Mouse (Mus musculus): Measurements from ENCODE around the gene Plpp6. TPM values are rescaled to one million over a fixed set of nuclear protein-coding genes. Genes with fewer than 3 reads are reported as not detected.

Gene Plpp6
- 4.7 and 5.7 TPM in 2 replicates for polyA plus RNA-seq (2015; fragmentation: Nextera tagmentation; extraction: Ambion mirVana)

GRCm38 (mm10) chr19:28963842-28964551 is at the start of gene Plpp6:
Gene Plpp6 (plus strand): TSS chr19:28963953.
- TF ChIP-seq CTCF (IDR thresholded peaks at IDR 0.05; ENCODE audit: low read depth) (peak; percentile 72), EP300 (IDR thresholded peaks at IDR 0.05; ENCODE audit: low read depth) (no peak)
- peak; percentile 81 for ATAC-seq
- Histone ChIP-seq H3K9me3 (ENCODE audit: low read length) (no peaks in the 10 kb centered on the region), H3K4me1 (ENCODE audit: insufficient read depth) (peaks cover 17% of the 10 kb centered on the region), H3K4me2 (ENCODE audit: low read depth, low read length) (peak within 1 kb of the TSS; percentile 94), H3K36me3 (replicated peaks; ENCODE audit: insufficient read depth, low read length) (no peaks in the 10 kb centered on the region), H3K4me3 (ENCODE audit: low read depth, low read length) (peak within 1 kb of the TSS; percentile 85), H3K9ac (replicated peaks) (peak within 1 kb of the TSS; percentile 77), H3K27me3 (ENCODE audit: insufficient read depth, low read length) (no peaks in the 10 kb centered on the region), H3K27ac (ENCODE audit: low read depth) (peak within 1 kb of the TSS; percentile 66)
- WGBS (ENCODE audit: insufficient replicate concordance), result under 1% methylated on average over 64 of the region's 73 CpGs
- DNase-seq, result peak; percentile 82

GRCm38 (mm10) chr19:28914598-28914997 is 49.2 kb upstream of the Plpp6 start:
- Histone ChIP-seq H3K4me1 (ENCODE audit: insufficient read depth) (peaks cover 15% of the 10 kb centered on the region; the same call in 1 of the 2 replicates), H3K4me2 (ENCODE audit: low read depth, low read length) (no peak overlapping the region), H3K27ac (ENCODE audit: low read depth) (no peak overlapping the region), H3K27me3 (ENCODE audit: insufficient read depth, low read length) (no peaks in the 10 kb centered on the region), H3K9ac (replicated peaks) (no peak overlapping the region), H3K4me3 (ENCODE audit: low read depth, low read length) (no peak overlapping the region), H3K36me3 (replicated peaks; ENCODE audit: insufficient read depth, low read length) (no peaks in the 10 kb centered on the region), H3K9me3 (ENCODE audit: low read length) (no peaks in the 10 kb centered on the region)
- DNase-seq, result no peak
- no peak for TF ChIP-seq CTCF (IDR thresholded peaks at IDR 0.05; ENCODE audit: low read depth)
- no peak for TF ChIP-seq EP300 (IDR thresholded peaks at IDR 0.05; ENCODE audit: low read depth)
- ATAC-seq, result no peak
- WGBS (ENCODE audit: insufficient replicate concordance), result 27% methylated on average over 6 of the region's 6 CpGs

GRCm38 (mm10) chr19:28915602-28916250 is 48.0 kb upstream of the Plpp6 start:
- Histone ChIP-seq H3K9me3 (ENCODE audit: low read length) (no peaks in the 10 kb centered on the region), H3K27ac (ENCODE audit: low read depth) (peak overlapping the region; percentile 67), H3K9ac (replicated peaks) (no peak overlapping the region), H3K36me3 (replicated peaks; ENCODE audit: insufficient read depth, low read length) (no peaks in the 10 kb centered on the region), H3K4me3 (ENCODE audit: low read depth, low read length) (no peak overlapping the region), H3K27me3 (ENCODE audit: insufficient read depth, low read length) (no peaks in the 10 kb centered on the region), H3K4me2 (ENCODE audit: low read depth, low read length) (no peak overlapping the region), H3K4me1 (ENCODE audit: insufficient read depth) (peaks cover 15% of the 10 kb centered on the region; the same call in 1 of the 2 replicates)
- DNase-seq, result no peak
- no peak; the same call in 1 of the 2 replicates for ATAC-seq
- no peak for TF ChIP-seq EP300 (IDR thresholded peaks at IDR 0.05; ENCODE audit: low read depth)
- TF ChIP-seq CTCF (IDR thresholded peaks at IDR 0.05; ENCODE audit: low read depth), result no peak
- 45% methylated on average over 2 of the region's 2 CpGs for WGBS (ENCODE audit: insufficient replicate concordance)

GRCm38 (mm10) chr19:28916492-28916891 is 47.3 kb upstream of the Plpp6 start:
- ATAC-seq, result peak; percentile 62; the same call in 1 of the 2 replicates
- no peaks in the 10 kb centered on the region for H3K9me3 ChIP-seq (ENCODE audit: low read length)
- no peak overlapping the region for H3K4me3 ChIP-seq (ENCODE audit: low read depth, low read length)
- H3K27me3 ChIP-seq (ENCODE audit: insufficient read depth, low read length), result no peaks in the 10 kb centered on the region
- H3K4me2 ChIP-seq (ENCODE audit: low read depth, low read length), result no peak overlapping the region; the same call in 1 of the 2 replicates
- no peak for TF ChIP-seq EP300 (IDR thresholded peaks at IDR 0.05; ENCODE audit: low read depth)
- no peak for TF ChIP-seq CTCF (IDR thresholded peaks at IDR 0.05; ENCODE audit: low read depth)
- H3K27ac ChIP-seq (ENCODE audit: low read depth), result peak overlapping the region; percentile 67
- WGBS (ENCODE audit: insufficient replicate concordance), result 52% methylated on average over 4 of the region's 4 CpGs
- no peak for DNase-seq
- H3K9ac ChIP-seq (replicated peaks), result no peak overlapping the region
- peaks cover 15% of the 10 kb centered on the region; the same call in 1 of the 2 replicates for H3K4me1 ChIP-seq (ENCODE audit: insufficient read depth)
- no peaks in the 10 kb centered on the region for H3K36me3 ChIP-seq (replicated peaks; ENCODE audit: insufficient read depth, low read length)

- Histone ChIP-seq H3K4me2 (ENCODE audit: low read depth, low read length) (no peak overlapping the region), H3K36me3 (replicated peaks; ENCODE audit: insufficient read depth, low read length) (no peaks in the 10 kb centered on the region), H3K9me3 (ENCODE audit: low read length) (no peaks in the 10 kb centered on the region), H3K27me3 (ENCODE audit: insufficient read depth, low read length) (no peaks in the 10 kb centered on the region), H3K4me3 (ENCODE audit: low read depth, low read length) (no peak overlapping the region), H3K4me1 (ENCODE audit: insufficient read depth) (peaks cover 15% of the 10 kb centered on the region; the same call in 1 of the 2 replicates), H3K27ac (ENCODE audit: low read depth) (no peak overlapping the region), H3K9ac (replicated peaks) (no peak overlapping the region)
- WGBS (ENCODE audit: insufficient replicate concordance), result 53% methylated on average over 5 of the region's 5 CpGs
- no peak for DNase-seq
- TF ChIP-seq CTCF (IDR thresholded peaks at IDR 0.05; ENCODE audit: low read depth) (no peak), EP300 (IDR thresholded peaks at IDR 0.05; ENCODE audit: low read depth) (no peak)
- ATAC-seq, result peak; percentile 70
Observed at GRCm38 (mm10) chr19:28917839-28918238, 45.9 kb upstream of the Plpp6 start.

- DNase-seq (no peak), ATAC-seq (no peak)
- H3K4me3 ChIP-seq (ENCODE audit: low read depth, low read length), result no peak overlapping the region
- no peaks in the 10 kb centered on the region for H3K9me3 ChIP-seq (ENCODE audit: low read length)
- H3K36me3 ChIP-seq (replicated peaks; ENCODE audit: insufficient read depth, low read length), result no peaks in the 10 kb centered on the region
- 0 out of 2 replicates have a peak, but pooled peaks cover 3% of the 10 kb centered on the region for H3K4me1 ChIP-seq (ENCODE audit: insufficient read depth)
- H3K4me2 ChIP-seq (ENCODE audit: low read depth, low read length), result no peak overlapping the region
- 73% methylated on average over 5 of the region's 5 CpGs for WGBS (ENCODE audit: insufficient replicate concordance)
- TF ChIP-seq EP300 (IDR thresholded peaks at IDR 0.05; ENCODE audit: low read depth) (no peak), CTCF (IDR thresholded peaks at IDR 0.05; ENCODE audit: low read depth) (no peak)
- H3K9ac ChIP-seq (replicated peaks), result no peak overlapping the region
- H3K27ac ChIP-seq (ENCODE audit: low read depth), result no peak overlapping the region
- no peaks in the 10 kb centered on the region for H3K27me3 ChIP-seq (ENCODE audit: insufficient read depth, low read length)
Observed at GRCm38 (mm10) chr19:28926366-28926765, 37.4 kb upstream of the Plpp6 start.
